Mouse (Mus musculus) megakaryocyte, embryonic 14.5 days (primary cell): ENCODE measurements around the gene Ppm1h.

Source experiments
- FLI1 ChIP-seq: IDR thresholded peaks from 2 replicates; pipeline ENCODE4 v1.6.1; 2012; ENCODE audit warnings: low read length, inconsistent platforms, mixed read lengths
- GATA1 ChIP-seq: IDR thresholded peaks from 3 replicates; pipeline ENCODE4 v1.6.1; 2012; ENCODE audit warnings: mixed read lengths, low read length, inconsistent platforms, borderline replicate concordance

GRCm38 (mm10) chr10:122716286-122716685 is 37.7 kb downstream of the Ppm1h start:
- TF ChIP-seq FLI1: no peak
- no peak for TF ChIP-seq GATA1
